Mouse (Mus musculus) liver, embryonic 14.5 days (tissue): Measurements from ENCODE around the gene Erp27.

Experiments used
- CTCF ChIP-seq: IDR thresholded peaks from 2 replicates; pipeline ENCODE4 v1.5.1; 2016; ENCODE audit warnings: antibody characterized with exemption, low read depth, control low read depth
- EP300 ChIP-seq: IDR thresholded peaks from 2 replicates; pipeline ENCODE4 v1.6.1; 2016; ENCODE audit warnings: antibody characterized with exemption, low read depth

- no peak for TF ChIP-seq CTCF
- no peak for TF ChIP-seq EP300
Measured at GRCm38 (mm10) chr6:136954192-136954591, 32.2 kb upstream of the Erp27 start.
